Mouse (Mus musculus): ENCODE data around the gene Abca12. TPM values are rescaled to one million over a fixed set of nuclear protein-coding genes. Genes with fewer than 3 reads are reported as not detected.

The Abca12 gene
- polyA plus RNA-seq, 1 experiment, result 0.11 TPM

GRCm38 (mm10) chr1:71341370-71342260, 73.1 kb downstream of the Abca12 start:
- WGBS, result 79% methylated on average over 7 of the region's 7 CpGs
- H3K27me3 ChIP-seq (ENCODE audit: control insufficient read depth, insufficient read depth, low read length), result no peaks in the 10 kb centered on the region
- TF ChIP-seq CTCF (IDR thresholded peaks at IDR 0.05; ENCODE audit: borderline replicate concordance, control insufficient read depth, extremely low read depth, insufficient read depth, low read length, poor library complexity) (no peak), POLR2A (IDR thresholded peaks at IDR 0.05; ENCODE audit: control insufficient read depth, extremely low read depth, insufficient read depth, low read length, poor library complexity) (no peak)
- H3K4me1 ChIP-seq (replicated peaks; ENCODE audit: control insufficient read depth, insufficient read depth, low read length), result no peaks in the 10 kb centered on the region
- no peak overlapping the region for H3K27ac ChIP-seq (ENCODE audit: control insufficient read depth, insufficient read depth, low read length)
- no peak overlapping the region for H3K4me3 ChIP-seq (ENCODE audit: control insufficient read depth, insufficient read depth, low read length)
- no peaks in the 10 kb centered on the region for H3K36me3 ChIP-seq (ENCODE audit: control insufficient read depth, insufficient read depth, low read length)
- no peak for DNase-seq

GRCm38 (mm10) chr1:71338548-71339340, 76.0 kb downstream of the Abca12 start:
- no peak overlapping the region for H3K27ac ChIP-seq (ENCODE audit: control insufficient read depth, insufficient read depth, low read length)
- H3K4me3 ChIP-seq (ENCODE audit: control insufficient read depth, insufficient read depth, low read length), result no peak overlapping the region
- no peaks in the 10 kb centered on the region for H3K4me1 ChIP-seq (replicated peaks; ENCODE audit: control insufficient read depth, insufficient read depth, low read length)
- 72% methylated on average over 4 of the region's 4 CpGs for WGBS
- no peaks in the 10 kb centered on the region for H3K27me3 ChIP-seq (ENCODE audit: control insufficient read depth, insufficient read depth, low read length)
- TF ChIP-seq CTCF (IDR thresholded peaks at IDR 0.05; ENCODE audit: borderline replicate concordance, control insufficient read depth, extremely low read depth, insufficient read depth, low read length, poor library complexity) (no peak), POLR2A (IDR thresholded peaks at IDR 0.05; ENCODE audit: control insufficient read depth, extremely low read depth, insufficient read depth, low read length, poor library complexity) (no peak)
- no peak for DNase-seq
- H3K36me3 ChIP-seq (ENCODE audit: control insufficient read depth, insufficient read depth, low read length), result no peaks in the 10 kb centered on the region

- no peaks in the 10 kb centered on the region for H3K27me3 ChIP-seq (ENCODE audit: control insufficient read depth, insufficient read depth, low read length)
- H3K4me1 ChIP-seq (replicated peaks; ENCODE audit: control insufficient read depth, insufficient read depth, low read length), result no peaks in the 10 kb centered on the region
- TF ChIP-seq CTCF (IDR thresholded peaks at IDR 0.05; ENCODE audit: borderline replicate concordance, control insufficient read depth, extremely low read depth, insufficient read depth, low read length, poor library complexity), result no peak
- TF ChIP-seq POLR2A (IDR thresholded peaks at IDR 0.05; ENCODE audit: control insufficient read depth, extremely low read depth, insufficient read depth, low read length, poor library complexity), result no peak
- H3K36me3 ChIP-seq (ENCODE audit: control insufficient read depth, insufficient read depth, low read length), result no peaks in the 10 kb centered on the region
- no peak for DNase-seq
- no peak overlapping the region for H3K27ac ChIP-seq (ENCODE audit: control insufficient read depth, insufficient read depth, low read length)
- WGBS, result 80% methylated on average over 3 of the region's 3 CpGs
- H3K4me3 ChIP-seq (ENCODE audit: control insufficient read depth, insufficient read depth, low read length), result no peak overlapping the region
Measured at GRCm38 (mm10) chr1:71330349-71330748, 84.4 kb downstream of the Abca12 start.

- Histone ChIP-seq H3K27ac (ENCODE audit: control insufficient read depth, insufficient read depth, low read length) (no peak overlapping the region), H3K27me3 (ENCODE audit: control insufficient read depth, insufficient read depth, low read length) (no peaks in the 10 kb centered on the region), H3K36me3 (ENCODE audit: control insufficient read depth, insufficient read depth, low read length) (no peaks in the 10 kb centered on the region), H3K4me3 (ENCODE audit: control insufficient read depth, insufficient read depth, low read length) (no peak overlapping the region), H3K4me1 (replicated peaks; ENCODE audit: control insufficient read depth, insufficient read depth, low read length) (no peaks in the 10 kb centered on the region)
- 94% methylated on average over 4 of the region's 4 CpGs for WGBS
- no peak for DNase-seq
- TF ChIP-seq POLR2A (IDR thresholded peaks at IDR 0.05; ENCODE audit: control insufficient read depth, extremely low read depth, insufficient read depth, low read length, poor library complexity) (no peak), CTCF (IDR thresholded peaks at IDR 0.05; ENCODE audit: borderline replicate concordance, control insufficient read depth, extremely low read depth, insufficient read depth, low read length, poor library complexity) (no peak)
Measured at GRCm38 (mm10) chr1:71312171-71312570, 102.5 kb downstream of the Abca12 start.

GRCm38 (mm10) chr1:71310614-71311013, 104.1 kb downstream of the Abca12 start:
- TF ChIP-seq CTCF (IDR thresholded peaks at IDR 0.05; ENCODE audit: borderline replicate concordance, control insufficient read depth, extremely low read depth, insufficient read depth, low read length, poor library complexity) (no peak), POLR2A (IDR thresholded peaks at IDR 0.05; ENCODE audit: control insufficient read depth, extremely low read depth, insufficient read depth, low read length, poor library complexity) (no peak)
- WGBS, result 87% methylated on average over 6 of the region's 6 CpGs
- Histone ChIP-seq H3K36me3 (ENCODE audit: control insufficient read depth, insufficient read depth, low read length) (no peaks in the 10 kb centered on the region), H3K27ac (ENCODE audit: control insufficient read depth, insufficient read depth, low read length) (no peak overlapping the region), H3K4me3 (ENCODE audit: control insufficient read depth, insufficient read depth, low read length) (no peak overlapping the region), H3K4me1 (replicated peaks; ENCODE audit: control insufficient read depth, insufficient read depth, low read length) (no peaks in the 10 kb centered on the region), H3K27me3 (ENCODE audit: control insufficient read depth, insufficient read depth, low read length) (no peaks in the 10 kb centered on the region)
- DNase-seq, result no peak

GRCm38 (mm10) chr1:71307362-71307761, 107.3 kb downstream of the Abca12 start:
- H3K27ac ChIP-seq (ENCODE audit: control insufficient read depth, insufficient read depth, low read length), result no peak overlapping the region
- TF ChIP-seq POLR2A (IDR thresholded peaks at IDR 0.05; ENCODE audit: control insufficient read depth, extremely low read depth, insufficient read depth, low read length, poor library complexity) (no peak), CTCF (IDR thresholded peaks at IDR 0.05; ENCODE audit: borderline replicate concordance, control insufficient read depth, extremely low read depth, insufficient read depth, low read length, poor library complexity) (no peak)
- no peaks in the 10 kb centered on the region for H3K27me3 ChIP-seq (ENCODE audit: control insufficient read depth, insufficient read depth, low read length)
- no peaks in the 10 kb centered on the region for H3K4me1 ChIP-seq (replicated peaks; ENCODE audit: control insufficient read depth, insufficient read depth, low read length)
- 51% methylated on average over 2 of the region's 2 CpGs for WGBS
- no peak overlapping the region for H3K4me3 ChIP-seq (ENCODE audit: control insufficient read depth, insufficient read depth, low read length)
- H3K36me3 ChIP-seq (ENCODE audit: control insufficient read depth, insufficient read depth, low read length), result no peaks in the 10 kb centered on the region
- DNase-seq, result no peak

Data from thymus, adult 2 months (tissue).